Mouse (Mus musculus): ENCODE measurements around the gene Elovl7. TPM values are rescaled to one million over a fixed set of nuclear protein-coding genes. Genes with fewer than 3 reads are reported as not detected.

Gene Elovl7
- polyA plus RNA-seq, 1 experiment: 0.93 TPM

DNA sequence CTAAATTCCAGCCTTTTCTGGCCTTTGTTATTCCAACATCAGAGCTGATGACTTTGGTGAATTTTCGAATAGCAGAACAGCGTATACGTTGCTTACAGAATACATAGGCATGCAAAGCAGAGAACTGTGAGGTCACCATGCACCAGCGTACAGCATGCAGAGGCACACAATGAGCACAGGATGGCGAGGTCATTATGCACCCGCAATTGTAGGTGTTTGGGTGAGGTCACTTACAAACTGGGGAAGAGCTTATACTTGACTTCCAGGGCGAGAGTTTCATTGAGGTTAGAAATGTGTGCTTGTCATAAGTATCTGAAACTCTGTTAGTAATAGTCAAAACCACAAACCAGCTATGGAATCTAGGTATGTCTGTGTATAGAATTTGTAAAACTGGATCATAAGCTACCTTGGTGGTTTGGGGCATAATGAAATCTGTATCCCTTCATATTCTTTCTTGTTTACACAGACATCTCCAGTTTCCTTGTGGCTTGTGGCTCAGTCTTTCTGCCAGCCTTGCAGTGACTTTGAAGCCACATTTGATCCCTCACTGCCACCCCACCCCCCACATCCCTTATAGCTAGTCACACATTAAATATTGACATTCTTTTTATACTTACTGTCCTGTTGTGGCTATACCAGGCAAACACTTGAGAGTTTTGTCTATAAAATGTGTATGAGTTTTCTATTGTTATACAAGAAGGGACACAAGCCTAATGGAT is 88.9 kb downstream of the Elovl7 start:
- DNase-seq (ENCODE audit: low read depth): no peak

DNA sequence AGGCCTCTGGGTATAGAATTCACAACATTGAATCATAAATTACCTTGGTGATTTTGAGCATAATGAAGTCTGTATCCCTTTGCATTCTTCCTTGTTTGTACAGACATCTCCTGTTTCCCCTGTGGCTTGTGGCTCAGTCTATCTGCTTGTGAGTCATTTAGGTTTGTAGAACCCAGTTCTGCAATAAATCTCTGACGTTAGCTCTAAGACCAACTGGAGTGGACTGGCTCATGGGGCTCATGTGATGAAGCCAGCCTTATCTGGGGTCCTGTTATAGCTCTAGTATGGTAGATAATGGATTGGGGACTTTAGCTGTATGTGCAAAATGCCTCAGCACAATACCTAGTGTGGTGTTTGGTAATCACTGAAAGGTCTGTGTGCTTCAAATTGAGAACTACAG is 89.6 kb downstream of the Elovl7 start:
- no peak for DNase-seq (ENCODE audit: low read depth)

DNA sequence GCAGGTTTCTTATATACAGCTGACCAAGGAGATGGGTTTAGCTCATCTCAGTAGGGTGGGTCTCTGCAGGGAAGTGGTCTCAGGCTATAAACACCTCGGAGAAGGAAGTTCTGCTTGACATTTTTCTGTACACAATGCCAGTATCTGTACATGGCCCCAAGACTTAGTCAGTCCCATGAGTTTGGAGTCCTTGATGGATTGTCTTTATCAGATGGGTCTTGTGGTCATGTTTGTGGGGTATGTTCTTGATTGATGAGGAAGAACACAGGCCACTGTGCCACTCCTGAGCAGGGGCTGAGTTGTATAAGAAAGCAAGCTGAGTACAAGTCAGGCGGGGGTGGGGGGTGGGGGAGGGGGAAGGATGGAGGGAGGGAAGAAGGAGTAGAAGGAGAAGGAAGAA is 90.5 kb downstream of the Elovl7 start:
- DNase-seq (ENCODE audit: low read depth): no peak

DNA sequence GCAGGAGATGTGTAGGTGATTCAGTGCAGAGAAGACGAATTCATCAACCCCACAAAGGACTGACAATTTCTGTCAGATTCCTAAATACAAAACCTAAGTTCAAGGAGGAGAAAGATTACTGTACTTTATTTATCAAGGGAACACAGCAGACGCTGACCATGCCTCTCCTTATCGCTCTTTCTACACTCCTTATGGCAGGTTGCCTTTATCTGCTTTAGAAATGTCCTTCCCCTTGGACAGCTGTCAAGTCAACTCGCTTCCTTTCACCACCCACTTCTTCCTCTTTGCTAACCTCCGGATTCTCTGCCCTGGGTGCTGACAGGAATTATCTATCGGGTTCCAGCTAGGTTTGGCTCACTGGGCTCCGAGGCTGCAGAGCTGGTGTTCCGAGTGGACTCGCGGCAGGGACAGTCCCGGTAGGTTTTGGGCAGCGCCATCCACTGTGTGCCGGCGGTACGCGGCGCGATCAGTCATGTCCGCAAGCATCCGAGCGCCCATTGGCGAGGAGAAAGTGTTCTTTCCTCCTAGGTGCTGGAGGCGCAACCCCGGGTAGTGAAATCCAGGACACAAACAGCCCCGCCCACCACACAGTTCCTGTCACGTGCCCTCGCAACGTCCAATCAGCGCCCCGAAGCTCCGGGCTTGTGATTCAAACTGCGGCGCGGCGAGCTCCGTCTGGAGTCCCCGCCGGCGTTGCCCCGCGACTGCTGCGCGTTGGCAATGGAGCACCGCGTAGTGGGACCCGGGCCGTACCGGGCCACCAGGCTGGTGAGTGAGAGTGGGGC is 101.7 kb downstream of the Elovl7 start, which contains the start of gene Depdc1b:
Depdc1b (plus strand) TSS at position 631 of the 785 bp plus-strand sequence.
- DNase-seq (ENCODE audit: low read depth): no peak

DNA sequence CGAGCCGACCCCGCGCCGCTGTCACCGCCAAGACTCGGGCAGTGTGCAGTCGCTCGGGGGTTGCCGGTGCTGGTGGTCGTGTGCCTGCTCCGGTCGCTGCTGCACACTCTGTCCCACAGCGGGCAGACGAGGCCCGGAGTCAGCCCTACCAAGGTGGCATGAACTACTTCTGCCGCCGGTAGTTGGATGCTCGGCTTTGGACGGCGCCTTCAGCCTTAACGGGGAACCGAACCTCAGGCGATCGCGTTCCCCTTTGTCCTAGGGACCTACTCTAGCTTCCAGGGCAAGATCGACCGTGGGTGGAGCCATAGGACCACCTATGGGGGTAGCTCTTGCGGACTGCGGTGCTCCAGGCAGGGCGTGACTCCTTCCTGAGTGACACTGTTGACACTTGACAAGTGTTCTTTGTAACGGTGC is 102.3 kb downstream of the Elovl7 start:
- no peak for DNase-seq (ENCODE audit: low read depth)

DNA sequence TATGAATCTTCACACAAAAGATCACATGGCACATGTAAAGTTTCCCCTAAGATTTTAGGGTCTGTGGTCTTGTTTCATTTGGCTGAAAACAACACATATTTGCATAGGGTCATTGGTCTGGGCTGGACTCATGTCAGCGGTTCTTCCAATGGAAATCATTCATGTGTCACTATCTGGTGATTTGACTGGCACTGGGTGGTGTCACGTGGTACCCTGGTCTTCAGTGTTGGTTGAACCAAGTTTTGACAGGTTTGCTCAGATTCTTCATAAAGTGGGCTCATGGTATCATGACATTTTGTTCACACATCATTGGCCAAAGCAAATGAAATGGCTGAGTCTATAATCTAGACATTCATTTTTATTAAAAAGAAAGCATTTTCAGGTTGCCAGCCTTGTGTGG is 103.2 kb downstream of the Elovl7 start:
- DNase-seq (ENCODE audit: low read depth): no peak

DNA sequence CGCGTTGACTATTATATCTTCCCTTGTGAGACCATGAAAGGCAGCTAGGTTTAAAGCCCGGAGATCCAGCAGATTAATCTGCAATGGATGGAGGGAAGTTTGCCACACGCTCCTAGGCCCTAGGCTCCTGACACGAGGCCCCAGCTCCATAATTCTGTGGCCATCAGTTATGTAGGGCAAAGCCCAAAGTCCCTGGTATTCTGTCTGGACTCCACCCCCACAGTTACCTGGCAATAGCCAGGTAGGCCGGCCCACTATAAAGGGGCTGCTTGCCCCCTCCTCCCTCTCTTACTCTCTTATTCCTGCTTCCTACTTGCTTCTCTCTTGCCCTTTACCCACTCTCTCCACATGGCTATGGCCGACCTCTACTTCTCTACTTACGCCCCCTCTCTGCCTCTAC is 104.8 kb downstream of the Elovl7 start:
- DNase-seq (ENCODE audit: low read depth): no peak

DNA sequence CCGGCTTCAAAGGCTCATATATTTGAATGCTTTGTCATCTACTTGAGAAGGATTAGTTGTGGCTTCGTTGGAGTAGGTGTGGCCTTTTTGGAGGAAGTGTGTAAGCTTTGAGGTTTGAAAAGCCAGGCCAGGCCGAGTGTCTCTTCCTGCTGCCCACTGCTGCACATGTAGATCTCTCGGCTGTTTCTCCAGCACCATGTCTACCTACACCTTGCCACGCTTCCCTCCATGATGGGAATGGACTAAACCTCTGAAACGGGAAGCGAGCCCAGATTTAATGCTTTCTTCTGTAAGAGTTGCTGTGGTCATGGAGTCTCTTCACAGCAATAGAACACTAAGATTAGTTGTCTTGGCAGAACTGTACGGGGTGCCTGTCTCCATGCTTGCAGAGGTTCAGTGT is 106.0 kb downstream of the Elovl7 start:
- no peak for DNase-seq (ENCODE audit: low read depth)

DNA sequence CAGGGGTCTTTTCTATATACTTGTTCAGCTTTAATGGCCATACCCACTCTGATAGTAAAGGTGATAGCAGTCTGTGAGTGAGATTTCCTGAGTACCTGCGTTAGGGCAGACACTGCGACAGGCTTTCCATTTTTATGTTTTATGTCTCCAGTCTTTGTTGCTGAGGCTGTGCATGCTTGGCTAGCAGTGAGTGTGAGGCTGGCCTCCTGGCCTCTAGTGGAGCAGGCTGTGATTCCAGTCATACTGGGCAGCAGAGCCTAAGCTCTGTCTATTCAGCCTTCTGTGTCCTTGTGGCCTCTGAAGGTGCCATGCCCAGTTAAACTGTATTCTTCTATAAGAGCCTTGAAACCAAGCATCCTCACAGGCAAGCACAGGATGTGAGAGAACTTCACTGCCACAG is 108.3 kb downstream of the Elovl7 start:
- DNase-seq (ENCODE audit: low read depth): no peak

DNA sequence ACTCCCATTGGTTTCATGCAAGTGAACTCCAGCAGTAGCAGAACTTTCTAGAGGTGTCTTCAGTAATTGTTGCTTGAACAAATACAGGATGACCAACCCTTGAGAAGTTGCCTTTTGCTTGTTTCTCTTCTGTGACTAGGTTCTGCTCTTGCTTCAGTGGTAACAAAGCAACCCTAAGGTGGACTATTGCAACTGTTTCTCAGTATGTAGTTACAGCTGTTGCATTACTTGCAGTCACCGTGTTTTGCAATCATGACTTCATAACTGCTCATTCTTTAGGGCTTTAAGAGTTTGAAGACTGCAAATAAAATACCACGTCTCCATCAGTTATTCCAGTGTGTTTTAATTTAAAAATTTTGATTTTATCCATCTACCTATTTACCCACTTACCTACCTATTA is 109.1 kb downstream of the Elovl7 start:
- DNase-seq (ENCODE audit: low read depth): no peak

DNA sequence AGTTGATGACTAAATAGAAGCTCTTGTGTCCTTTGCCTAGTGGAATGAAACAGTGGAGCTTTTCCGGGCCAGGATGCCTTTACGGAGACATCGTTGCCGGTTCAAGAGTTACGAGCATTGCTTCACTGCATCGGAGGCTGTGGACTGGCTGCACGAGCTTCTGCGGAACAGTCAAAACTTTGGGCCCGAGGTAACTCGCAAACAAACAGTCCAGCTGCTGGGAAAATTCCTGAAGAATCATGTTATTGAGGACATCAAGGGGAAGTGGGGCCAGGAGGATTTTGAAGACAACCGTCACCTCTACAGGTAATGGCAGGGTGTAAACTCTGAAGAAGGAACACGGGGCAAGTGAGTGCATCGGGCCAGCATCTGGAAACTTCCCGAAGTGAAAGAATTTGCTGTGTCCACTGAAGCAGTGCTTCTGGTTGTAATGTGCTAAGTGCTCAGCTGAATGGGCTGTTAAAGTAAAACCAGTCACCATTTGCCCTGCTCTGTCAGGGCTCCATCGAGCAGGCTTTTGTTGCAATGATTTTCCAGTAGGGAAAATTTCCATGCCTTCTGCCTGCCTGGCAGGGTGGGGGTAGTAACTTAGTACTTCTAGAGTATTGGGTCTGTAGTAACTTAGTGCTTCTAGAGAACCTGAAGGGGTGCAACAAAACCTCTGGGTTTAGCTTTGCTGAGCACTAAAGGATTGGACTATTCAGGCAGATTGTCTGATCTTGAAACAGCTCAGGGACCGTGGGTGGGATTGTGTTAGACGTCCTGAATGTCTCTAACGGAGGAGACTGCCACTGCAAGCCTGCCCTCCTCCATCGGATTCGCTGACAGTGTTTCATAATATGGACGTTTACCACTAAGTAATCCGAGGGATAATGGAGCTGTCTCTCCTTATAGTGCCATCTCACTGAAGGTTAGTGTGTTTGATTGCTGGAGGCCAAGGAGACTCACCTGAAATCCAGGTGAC is 109.9 kb downstream of the Elovl7 start:
- DNase-seq (ENCODE audit: low read depth): no peak

DNA sequence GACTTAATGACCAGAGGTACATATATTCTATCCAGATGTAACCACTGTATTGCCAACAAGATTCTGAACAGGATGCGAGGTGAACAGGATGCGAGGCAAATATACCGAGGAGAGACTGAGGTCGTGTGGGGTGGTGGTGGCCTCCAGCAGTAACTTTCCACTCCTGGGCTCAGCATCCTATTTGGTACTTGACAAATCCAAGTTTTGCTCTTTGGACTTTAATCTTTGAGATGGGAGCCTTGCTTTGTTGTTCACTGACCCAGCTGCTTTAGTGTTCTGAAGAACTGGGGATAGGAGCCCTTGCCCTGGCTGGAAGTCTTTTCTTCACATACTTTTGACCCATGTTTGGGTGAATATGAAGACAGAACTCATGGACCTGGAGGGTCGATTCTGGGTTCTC is 111.7 kb downstream of the Elovl7 start:
- DNase-seq (ENCODE audit: low read depth): no peak

DNA sequence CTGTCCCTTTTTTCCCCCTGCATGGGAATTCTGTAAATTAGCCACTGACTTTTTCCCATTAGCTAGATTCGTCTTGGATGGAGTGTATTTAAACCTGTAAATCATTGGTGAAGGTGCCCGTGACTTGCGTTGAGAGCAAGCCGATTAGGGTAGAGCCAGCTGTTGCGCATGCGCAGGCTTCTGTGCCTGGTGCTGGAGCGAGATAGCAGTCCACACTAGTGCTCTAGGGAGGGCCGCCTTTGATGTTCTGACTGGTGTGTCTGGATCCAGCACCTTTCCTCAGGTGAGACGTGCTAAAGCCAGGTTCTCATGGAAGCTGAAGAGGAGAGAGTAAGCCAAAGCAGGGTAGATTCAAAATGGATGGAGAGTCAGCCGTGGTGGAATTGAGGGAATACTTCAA is 112.1 kb downstream of the Elovl7 start:
- no peak for DNase-seq (ENCODE audit: low read depth)

DNA sequence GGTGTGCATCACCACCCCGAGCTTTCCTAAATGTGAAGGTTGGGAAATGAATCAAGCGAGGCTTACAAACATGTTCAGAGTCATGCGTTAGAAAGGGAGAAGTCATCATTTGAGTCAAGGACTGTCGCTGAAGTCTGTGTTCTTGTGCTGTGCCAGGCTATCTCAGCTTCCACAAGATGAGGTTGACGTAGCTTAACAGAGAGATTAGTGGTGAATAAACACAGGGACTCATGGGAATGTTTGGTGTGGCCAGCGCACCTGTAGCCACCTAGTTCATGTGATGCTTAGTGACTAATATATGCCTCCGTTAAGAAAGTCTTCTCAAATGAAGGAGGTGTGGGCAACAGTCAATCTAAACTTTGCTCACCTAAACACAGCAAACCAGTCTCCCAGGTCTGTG is 112.8 kb downstream of the Elovl7 start:
- DNase-seq (ENCODE audit: low read depth): no peak

DNA sequence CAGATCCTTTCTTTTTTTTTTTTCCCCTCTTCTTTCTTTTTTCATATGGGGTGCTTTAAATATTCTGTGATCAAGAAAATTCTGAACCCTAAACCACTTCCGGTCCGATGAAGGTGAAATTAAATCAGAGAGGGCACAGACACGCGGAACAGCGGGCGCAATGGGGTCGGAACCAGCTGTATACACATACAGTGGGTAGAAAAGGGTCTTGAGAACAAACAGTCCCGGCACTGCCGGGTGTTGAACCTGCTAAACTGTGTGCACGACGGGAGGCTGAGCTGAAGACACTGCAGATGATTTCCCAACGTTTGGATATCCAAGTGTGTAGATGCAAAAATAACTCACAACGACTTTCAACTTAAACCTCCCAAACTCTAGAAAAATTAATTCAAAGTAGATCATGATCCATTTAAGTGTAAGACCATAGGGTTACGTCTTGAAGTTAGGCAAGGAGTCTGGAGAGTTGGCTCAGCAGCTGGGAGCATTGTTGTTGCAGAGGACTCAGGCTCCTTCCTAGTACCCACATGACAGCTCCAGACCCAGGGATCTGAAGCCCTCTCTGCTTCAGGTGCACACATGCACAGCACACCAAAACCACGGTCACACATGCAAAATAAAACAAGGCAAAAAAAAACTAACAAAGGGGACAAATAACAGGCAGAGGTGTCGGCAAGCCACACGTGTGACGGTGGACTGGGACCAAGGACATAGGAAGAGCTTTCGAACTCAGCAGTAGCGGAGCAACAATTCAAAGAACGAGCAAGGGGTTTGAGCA is 114.4 kb downstream of the Elovl7 start:
- DNase-seq (ENCODE audit: low read depth): no peak

DNA sequence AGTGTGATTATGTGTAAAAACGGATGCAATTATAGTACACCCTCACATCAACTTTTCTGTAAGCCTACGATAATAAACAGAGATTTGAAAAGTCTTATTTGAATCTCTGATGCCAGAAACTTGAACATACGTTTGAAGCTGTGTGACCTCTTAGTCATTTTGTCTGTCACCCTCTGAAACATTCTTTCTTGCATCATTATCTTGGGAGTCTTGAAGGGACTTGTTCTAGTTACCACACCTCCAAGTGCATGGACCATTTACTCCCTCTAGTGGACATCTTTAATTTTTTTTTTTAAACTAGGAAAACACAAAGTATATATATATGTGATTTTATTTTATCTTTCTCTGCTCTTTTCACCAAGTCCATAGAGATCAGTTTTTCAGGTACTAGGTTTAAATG is 115.5 kb downstream of the Elovl7 start:
- DNase-seq (ENCODE audit: low read depth): no peak

Other genes starting within 250 kb of the Elovl7 start
- gene Smim15, start 170.0 kb upstream of the Elovl7 start, polyA plus RNA-seq (2012; rRNA removed): 8.1 and 10.9 TPM in 2 replicates
- 4.8 and 11.2 TPM in 2 replicates for gene Ndufaf2, start 55.8 kb upstream of the Elovl7 start, polyA plus RNA-seq (2012; rRNA removed)
- gene Ercc8, start 55.7 kb upstream of the Elovl7 start, polyA plus RNA-seq (2012; rRNA removed): 5.1 and 5.8 TPM in 2 replicates
- gene Depdc1b, start 101.9 kb downstream of the Elovl7 start, polyA plus RNA-seq (2012; rRNA removed): 0.16 and 0.19 TPM in 2 replicates
- gene Pde4d, start 235.5 kb downstream of the Elovl7 start, polyA plus RNA-seq (2012; rRNA removed): 8.6 and 10.0 TPM in 2 replicates

Data from gonadal fat pad, adult 2 months (tissue).